Mouse (Mus musculus): ENCODE data around the gene Ppp1ca.

Ppp1ca gene

GRCm38 (mm10) chr19:4155223-4156072 lies 36.4 kb upstream of the Ppp1ca start:
- no peak for DNase-seq

GRCm38 (mm10) chr19:4156073-4156579 lies 35.7 kb upstream of the Ppp1ca start:
- peak; percentile 16 to 42 for DNase-seq

- no peak for DNase-seq
These were observed 35.1 kb upstream of the Ppp1ca start for GRCm38 (mm10) chr19:4156771-4157170.

GRCm38 (mm10) chr19:4159049-4159448 lies 32.8 kb upstream of the Ppp1ca start:
- no peak for DNase-seq

GRCm38 (mm10) chr19:4162646-4163542 lies 29.0 kb upstream of the Ppp1ca start, which contains the start of gene Rps6kb2:
TSS of gene Rps6kb2 (minus strand) at chr19:4163354.
- DNase-seq = peak; percentile 98 to 99

- no peak for DNase-seq
These were observed 28.4 kb upstream of the Ppp1ca start for GRCm38 (mm10) chr19:4163543-4163887.

GRCm38 (mm10) chr19:4164100-4164499 lies 27.8 kb upstream of the Ppp1ca start:
- no peak for DNase-seq

GRCm38 (mm10) chr19:4164721-4165120 lies 27.1 kb upstream of the Ppp1ca start:
- DNase-seq = peak in 1 of 2 experiments; percentile 34

GRCm38 (mm10) chr19:4166678-4167476 lies 25.0 kb upstream of the Ppp1ca start:
- DNase-seq = peak; percentile 45 to 59

GRCm38 (mm10) chr19:4169378-4169784 lies 22.5 kb upstream of the Ppp1ca start:
- DNase-seq = peak; percentile 100

- DNase-seq = peak in 1 of 2 experiments; percentile 81
These were observed 22.1 kb upstream of the Ppp1ca start for GRCm38 (mm10) chr19:4169810-4170209.

- DNase-seq = peak; percentile 10 to 19
These were observed 21.0 kb upstream of the Ppp1ca start for GRCm38 (mm10) chr19:4170723-4171392.

GRCm38 (mm10) chr19:4171393-4172290 lies 20.2 kb upstream of the Ppp1ca start:
- DNase-seq = peak; percentile 39 to 51

GRCm38 (mm10) chr19:4172925-4173324 lies 18.9 kb upstream of the Ppp1ca start:
- peak in 1 of 2 experiments; percentile 13 for DNase-seq

GRCm38 (mm10) chr19:4175368-4175947 lies 16.4 kb upstream of the Ppp1ca start, which contains the start of gene Carns1:
TSS of gene Carns1 (minus strand) at chr19:4175479.
- peak in 1 of 2 experiments; percentile 43 for DNase-seq

- DNase-seq = no peak
These were observed 11.5 kb upstream of the Ppp1ca start for GRCm38 (mm10) chr19:4180411-4180810.

- peak; percentile 41 to 58 for DNase-seq
These were observed 10.0 kb upstream of the Ppp1ca start for GRCm38 (mm10) chr19:4181892-4182291.

GRCm38 (mm10) chr19:4183689-4184088 lies 8.2 kb upstream of the Ppp1ca start:
- DNase-seq = no peak

- no peak for DNase-seq
These were observed 6.6 kb upstream of the Ppp1ca start for GRCm38 (mm10) chr19:4184976-4185975.

All from cerebellum, postnatal 10 days (tissue).